In the genomic region with DNA sequence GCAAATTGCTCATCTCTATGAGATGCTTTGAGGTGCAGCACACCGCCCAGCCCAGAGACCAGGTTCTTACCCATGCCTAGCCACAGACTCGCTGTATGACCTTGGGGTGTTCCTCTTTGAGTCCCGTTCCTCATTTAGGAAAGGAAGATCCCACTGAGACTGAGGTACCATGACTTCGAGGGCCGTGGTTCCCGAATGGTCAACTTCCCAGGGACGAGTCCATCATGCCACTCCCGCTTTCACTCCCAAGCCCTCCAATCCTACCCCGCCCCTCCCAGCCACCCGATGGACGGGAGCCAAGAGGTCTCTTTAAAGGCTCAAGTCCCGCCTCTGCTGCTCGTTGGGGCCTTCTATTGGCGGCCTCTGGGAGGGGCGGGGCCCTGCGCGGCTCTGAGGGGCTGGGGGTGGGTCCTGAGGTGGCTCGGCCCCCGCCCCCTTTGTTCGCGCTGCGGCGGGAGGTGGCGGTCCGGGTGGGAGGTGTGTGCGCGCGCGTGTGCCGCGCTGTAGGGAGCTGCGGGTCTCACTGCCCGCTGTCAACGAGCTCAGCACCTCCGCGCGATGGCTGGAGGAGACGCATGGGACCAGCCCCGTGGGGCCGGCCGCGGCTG, we compare ENCODE assay signal across 8 mouse cellular contexts. TPM values are rescaled to one million over a fixed set of nuclear protein-coding genes. Genes with fewer than 3 reads are reported as not detected.
DNase-seq lines count a peak whose midpoint lies in the region; ATAC-seq lines count a peak whose summit lies in the region.

TSS of gene Kif21b (plus strand) at position 439 of the 608 bp plus-strand sequence.

- 2% methylated on average over 42 of the region's 42 CpGs for WGBS in midbrain, embryonic 11.5 days

- H3K27ac ChIP-seq in midbrain, embryonic 11.5 days (ENCODE audit: low read depth, low read length) = peak within 1 kb of the TSS; percentile 36

- peak within 1 kb of the TSS; percentile 57 for H3K4me3 ChIP-seq in midbrain, embryonic 11.5 days (ENCODE audit: low read depth, low read length)

- H3K9ac ChIP-seq in midbrain, embryonic 11.5 days (ENCODE audit: low read length) = peak within 1 kb of the TSS; percentile 76

- intact Hi-C loops in left cerebral cortex, postnatal 4 days (cut with DNase I) = no loop called here

- peak; percentile 93 for DNase-seq in adrenal gland, adult 2 months
- peak; percentile 98 for DNase-seq in embryo, embryonic 11 days
- DNase-seq in heart, adult 11 months = peak; percentile 99
- DNase-seq in kidney, adult 11 months = peak; percentile 75
- peak; percentile 99 for DNase-seq in left cerebral cortex, postnatal 4 days
- DNase-seq in midbrain, embryonic 11.5 days (ENCODE audit: low spot score, missing footprints) = peak; percentile 99
- peak; percentile 82 for DNase-seq in skeletal muscle tissue, adult 2 months (ENCODE audit: low read depth, low spot score)

- peak; percentile 94 for ATAC-seq in midbrain, embryonic 11.5 days (ENCODE audit: low FRiP score)
- ATAC-seq in erythroid progenitor cell, adult 5-6 weeks (replicated peaks; ENCODE audit: low FRiP score, poor library complexity, severe bottlenecking) = no peak

- H3K4me1 ChIP-seq in midbrain, embryonic 11.5 days (ENCODE audit: control insufficient read depth, insufficient read depth, low read length) = peaks cover 24% of the 10 kb centered on the region

- H3K9me3 ChIP-seq in midbrain, embryonic 11.5 days (ENCODE audit: control insufficient read depth, low read length) = no peaks in the 10 kb centered on the region

- H3K4me2 ChIP-seq in midbrain, embryonic 11.5 days = peak within 1 kb of the TSS; percentile 60

- H3K36me3 ChIP-seq in midbrain, embryonic 11.5 days (ENCODE audit: control insufficient read depth, insufficient read depth, low read length) = no peaks in the 10 kb centered on the region

- H3K27me3 ChIP-seq in midbrain, embryonic 11.5 days (ENCODE audit: control insufficient read depth, insufficient read depth, low read length) = peaks cover 7% of the 10 kb centered on the region; the same call in 1 of the 2 replicates

RNA-seq across cellular contexts. Expression of gene Kif21b, which starts in this region (rescaled TPM):
- total RNA-seq in adrenal gland, adult 2 months (2021) = 1 to 10 TPM; 2.2 to 5.1 TPM
- polyA plus RNA-seq in adrenal gland, adult 2 months (2012; rRNA removed) = 4.5 and 6.5 TPM in 2 replicates
- total RNA-seq in left cerebral cortex, postnatal 4 days (2021) = 100 to 1,000 TPM; 320 to 326 TPM
- 11.9 and 12.9 TPM in 2 replicates for polyA plus RNA-seq in midbrain, embryonic 11.5 days (2014; fragmentation: Nextera tagmentation; extraction: Ambion mirVana)
- total RNA-seq in erythroid progenitor cell, adult 5-6 weeks (2015; ENCODE audit: low replicate concordance) = 23.4 and 36.0 TPM in 2 replicates
- 4.4 and 5.0 TPM in 2 replicates for total RNA-seq in erythroid progenitor cell, adult 5-6 weeks (2017; ENCODE audit: low replicate concordance)

Comparison
In these comparisons a context has a peak if more than half of its experiments do, and no peak if none do; other contexts are left out.
1. RNA of gene Kif21b (total RNA-seq): 320 to 326 TPM in left cerebral cortex, postnatal 4 days; 4.4 to 36.0 TPM in erythroid progenitor cell, adult 5-6 weeks and 2.2 to 5.1 TPM in adrenal gland, adult 2 months; every median in the first group is over 4 times any median in the second.
2. Peak in every context shown above with its lines, with median percentiles within 50 percentile points of each other: DNase-seq.